Mouse (Mus musculus) embryonic fibroblast, embryonic 13.5 days (primary cell): ENCODE data around the gene Mcoln3. TPM values are rescaled to one million over a fixed set of nuclear protein-coding genes. Genes with fewer than 3 reads are reported as not detected.

Source experiments
- H3K27ac ChIP-seq: 2 replicates; pipeline ENCODE4 v1.5.1; 2012; ENCODE audit warnings: low read length, control low read depth, inconsistent platforms; ENCODE audit not compliant: insufficient read depth
- H3K4me1 ChIP-seq: 2 replicates; pipeline ENCODE4 v1.6.1; 2011; ENCODE audit warnings: low read length; ENCODE audit not compliant: control insufficient read depth, insufficient read depth
- H3K4me3 ChIP-seq: 2 replicates; pipeline ENCODE4 v1.5.1; 2011; ENCODE audit warnings: mild to moderate bottlenecking, control low read depth, low read length; ENCODE audit not compliant: insufficient read depth
- CTCF ChIP-seq: IDR thresholded peaks from 2 replicates; pipeline ENCODE4 v1.5.1; 2011; ENCODE audit warnings: mild to moderate bottlenecking, control low read depth, low read length, moderate library complexity, borderline replicate concordance; ENCODE audit not compliant: insufficient read depth
- POLR2A ChIP-seq: IDR thresholded peaks from 2 replicates; pipeline ENCODE4 v1.6.1; 2011; ENCODE audit warnings: low read depth, mild to moderate bottlenecking, control low read depth, low read length, moderate library complexity
- polyA plus RNA-seq: library from polyadenylated mRNA; stranded (reverse); fragments of >200 nt; gene quantifications from 2 replicates; pipeline ENCODE4 v1.2.4, GENCODE M21; 2011; ENCODE audit warnings: low read depth; ENCODE audit not compliant: missing spikeins, insufficient read length

Mcoln3 gene
- polyA plus RNA-seq, 1 experiment, result not detected

DNA sequence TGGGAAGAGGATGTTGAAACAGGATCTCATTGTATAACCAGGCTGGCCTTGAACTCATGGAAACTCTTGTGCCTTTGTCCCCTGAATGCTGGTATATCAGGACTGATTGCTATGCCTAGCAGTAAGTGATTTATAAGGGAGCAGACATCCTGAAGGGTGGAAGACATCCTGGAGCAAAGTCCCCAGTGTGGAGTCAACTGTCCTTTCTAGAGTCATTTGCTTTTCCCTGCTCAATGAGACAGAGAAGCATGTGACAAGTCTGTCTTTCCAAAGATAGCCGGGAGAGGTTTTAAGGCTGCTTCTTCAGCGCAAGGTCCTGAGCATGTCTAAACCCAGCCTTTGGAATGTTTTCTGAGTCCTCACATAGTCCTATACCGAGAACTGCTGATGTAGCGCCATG is 52.1 kb downstream of the Mcoln3 start:
- TF ChIP-seq POLR2A (no peak), CTCF (no peak)
- H3K4me3 ChIP-seq, result no peak overlapping the region
- no peaks in the 10 kb centered on the region for H3K4me1 ChIP-seq
- H3K27ac ChIP-seq, result no peak overlapping the region

DNA sequence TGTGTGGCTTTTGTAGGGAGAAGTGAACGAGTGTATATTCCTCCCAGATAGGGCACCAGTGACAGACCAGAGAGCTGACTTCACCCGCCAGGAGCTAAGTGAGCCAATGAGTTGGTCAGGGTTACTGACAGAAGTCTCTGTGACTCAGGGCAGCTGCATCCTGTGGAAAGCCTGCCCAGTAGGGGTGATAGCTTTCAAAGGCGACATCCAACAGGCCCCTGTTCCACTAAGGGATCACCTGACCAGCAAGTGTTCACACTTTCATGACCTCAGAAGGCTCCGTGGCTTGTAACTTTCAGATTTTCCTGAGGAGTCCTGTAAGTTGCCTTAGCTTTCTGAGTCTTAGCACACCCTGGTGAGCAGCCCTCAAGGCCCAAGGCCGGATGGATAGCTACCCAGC is 55.8 kb downstream of the Mcoln3 start:
- Histone ChIP-seq H3K4me1 (no peaks in the 10 kb centered on the region), H3K27ac (no peak overlapping the region), H3K4me3 (no peak overlapping the region)
- TF ChIP-seq POLR2A, result no peak
- no peak for TF ChIP-seq CTCF

DNA sequence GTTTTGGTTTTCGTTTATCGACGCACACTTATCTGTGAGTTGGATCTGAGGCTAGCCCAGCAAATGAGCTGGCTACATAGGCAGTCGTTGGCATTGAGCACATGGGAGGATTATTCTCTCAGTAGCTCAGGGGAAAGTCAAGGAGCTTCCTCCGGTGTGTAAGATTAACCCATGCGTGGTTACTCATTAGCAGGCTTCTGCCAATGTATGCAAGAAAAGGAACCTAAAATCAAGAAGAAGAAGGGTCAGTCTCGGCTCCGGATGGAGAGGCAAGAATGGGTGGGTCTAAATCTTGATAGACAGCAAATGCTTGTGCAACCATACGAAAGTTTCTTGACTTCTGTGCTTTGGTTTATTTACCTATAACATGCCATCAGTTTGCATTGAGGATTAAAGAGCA is 57.0 kb downstream of the Mcoln3 start:
- TF ChIP-seq CTCF, result no peak
- no peak for TF ChIP-seq POLR2A
- Histone ChIP-seq H3K4me3 (no peak overlapping the region), H3K27ac (no peak overlapping the region), H3K4me1 (no peaks in the 10 kb centered on the region)

DNA sequence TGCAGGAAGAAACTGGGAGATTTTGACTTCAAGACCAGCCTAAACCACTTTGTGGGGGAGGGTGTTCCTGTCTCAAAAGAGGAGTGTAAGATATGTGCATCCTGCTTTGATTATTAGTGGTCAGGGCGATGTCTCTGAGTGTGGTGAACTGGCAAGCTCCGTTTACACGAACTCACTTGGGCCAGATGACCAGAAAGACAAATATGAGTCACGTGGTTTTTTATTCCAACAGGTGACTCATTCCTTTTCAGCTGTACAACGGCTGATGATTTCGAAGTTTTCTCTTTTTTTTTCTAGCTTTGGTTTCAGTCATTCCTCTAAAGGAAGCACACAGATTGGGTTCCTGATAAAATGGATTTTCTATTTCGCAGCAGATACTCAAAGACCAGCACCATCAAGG is 60.0 kb downstream of the Mcoln3 start:
- Histone ChIP-seq H3K4me1 (no peaks in the 10 kb centered on the region), H3K4me3 (no peak overlapping the region), H3K27ac (peak overlapping the region; percentile 60; the same call in 1 of the 2 replicates)
- no peak for TF ChIP-seq POLR2A
- no peak for TF ChIP-seq CTCF

DNA sequence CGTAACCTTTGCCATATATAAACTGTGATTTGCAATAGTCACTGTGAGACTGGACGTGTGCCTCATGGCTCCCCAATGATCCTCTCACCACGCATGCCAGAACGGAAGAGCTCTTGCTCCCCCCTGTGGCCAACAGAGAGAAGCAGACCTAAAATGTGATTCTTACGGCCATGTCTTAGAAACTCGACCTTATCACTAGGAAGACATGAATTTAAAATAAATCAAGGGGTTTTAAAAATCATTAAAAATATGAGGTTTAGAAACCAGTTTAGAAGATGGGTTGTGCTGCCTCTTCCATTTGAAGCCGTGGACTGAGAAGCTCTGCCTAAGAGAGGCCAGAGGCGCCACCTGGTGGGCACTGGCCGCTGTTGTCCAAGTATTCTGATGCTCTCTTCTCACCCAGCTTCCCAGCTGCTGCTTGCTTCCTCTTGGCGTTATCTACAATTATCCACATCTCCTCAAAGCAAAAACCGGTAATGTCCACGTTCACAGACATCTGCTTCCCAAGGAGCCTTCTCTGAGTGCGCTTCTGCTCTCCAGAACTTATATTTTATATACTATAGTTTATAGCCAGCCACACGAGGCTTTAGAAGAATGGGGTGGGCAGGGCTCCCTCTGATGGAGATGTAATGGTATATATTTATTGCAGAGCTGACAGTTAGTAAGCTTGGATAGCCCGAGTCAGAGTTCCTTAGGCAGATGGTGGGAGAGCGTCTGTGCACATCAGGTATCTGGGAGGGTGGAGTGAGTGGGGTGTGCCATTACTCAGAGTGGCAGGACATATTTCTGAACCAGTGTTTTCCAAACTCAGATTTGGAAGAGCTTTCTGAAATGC is 60.7 kb downstream of the Mcoln3 start:
- peak overlapping the region; percentile 13; the same call in 1 of the 2 replicates for H3K4me3 ChIP-seq
- H3K4me1 ChIP-seq, result no peaks in the 10 kb centered on the region
- peak overlapping the region; percentile 60; the same call in 1 of the 2 replicates for H3K27ac ChIP-seq
- TF ChIP-seq CTCF, result peak; percentile 77
- no peak for TF ChIP-seq POLR2A

DNA sequence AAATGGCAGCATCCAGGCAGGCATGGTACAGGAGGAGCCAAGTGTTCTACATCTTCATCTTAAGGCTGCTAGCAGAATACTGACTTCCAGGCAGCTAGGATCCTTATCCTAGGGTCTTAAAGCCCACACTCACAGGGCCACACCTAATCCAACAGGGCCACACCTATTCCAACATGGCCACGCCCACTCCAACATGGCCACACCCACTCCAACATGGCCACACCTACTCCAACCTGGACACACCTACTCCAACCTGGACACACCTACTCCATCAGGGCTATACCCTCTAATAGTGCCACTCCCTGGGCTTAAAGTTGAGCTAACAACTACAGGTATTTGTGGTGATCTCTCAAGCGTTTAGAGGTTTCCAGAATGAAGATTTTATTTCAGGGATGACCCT is 63.1 kb downstream of the Mcoln3 start:
- H3K4me3 ChIP-seq, result no peak overlapping the region
- H3K4me1 ChIP-seq, result no peaks in the 10 kb centered on the region
- TF ChIP-seq CTCF (no peak), POLR2A (no peak)
- H3K27ac ChIP-seq, result no peak overlapping the region

DNA sequence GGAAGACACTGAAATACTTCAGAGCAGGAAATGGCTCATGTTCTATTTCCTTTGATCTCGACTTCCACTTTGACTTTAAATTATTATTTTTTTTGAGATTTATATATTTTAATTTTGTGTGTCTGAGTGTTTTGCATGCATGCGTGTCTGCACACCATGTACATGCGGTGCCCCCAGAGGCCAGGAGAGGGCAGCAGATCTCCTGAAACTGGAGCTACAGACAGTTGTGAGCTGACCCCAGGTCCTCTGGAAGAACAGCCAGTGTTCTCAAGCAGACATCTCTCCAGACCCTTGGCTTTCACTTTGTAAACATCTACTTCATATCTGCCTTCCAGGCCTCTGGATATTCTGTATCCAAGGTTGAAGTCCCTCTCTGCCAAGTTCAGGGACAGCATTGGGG is 63.7 kb downstream of the Mcoln3 start:
- Histone ChIP-seq H3K27ac (no peak overlapping the region), H3K4me3 (no peak overlapping the region), H3K4me1 (no peaks in the 10 kb centered on the region)
- TF ChIP-seq POLR2A (no peak), CTCF (peak; percentile 72; the same call in 1 of the 2 replicates)

DNA sequence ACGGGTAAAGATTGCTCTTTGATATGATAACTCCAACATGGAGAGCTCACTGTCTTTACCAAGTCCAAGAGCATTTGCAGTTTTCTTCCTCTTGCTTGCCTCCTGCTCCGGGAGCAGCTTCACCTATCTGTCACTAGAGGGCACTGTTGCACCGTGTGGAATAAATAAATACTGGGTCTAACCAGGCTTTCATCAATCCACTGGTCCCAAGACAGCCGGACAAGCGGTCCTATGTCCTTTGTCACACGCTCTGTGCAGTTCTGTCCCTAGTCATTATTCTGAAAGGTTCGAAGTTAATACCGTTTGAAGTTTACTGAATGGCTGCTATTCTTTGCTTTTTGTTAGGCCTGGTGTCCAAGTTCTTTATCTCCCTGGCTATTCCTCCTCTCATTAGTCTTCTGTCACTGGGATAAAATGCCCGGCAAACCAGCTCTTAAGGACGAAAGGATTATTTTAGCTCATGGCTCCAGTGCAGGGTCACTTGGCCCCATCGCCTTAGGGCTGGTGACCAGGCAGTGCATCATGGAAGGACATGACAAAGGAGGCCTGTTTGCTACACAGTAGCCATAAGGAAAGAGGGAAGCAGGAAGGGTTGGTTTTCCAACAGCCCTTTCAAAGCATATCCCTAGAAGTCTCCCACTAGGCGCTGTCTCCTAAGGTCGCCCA is 67.9 kb downstream of the Mcoln3 start:
- no peaks in the 10 kb centered on the region for H3K4me1 ChIP-seq
- no peak for TF ChIP-seq POLR2A
- peak; percentile 75; the same call in 1 of the 2 replicates for TF ChIP-seq CTCF
- H3K27ac ChIP-seq, result no peak overlapping the region
- H3K4me3 ChIP-seq, result no peak overlapping the region

DNA sequence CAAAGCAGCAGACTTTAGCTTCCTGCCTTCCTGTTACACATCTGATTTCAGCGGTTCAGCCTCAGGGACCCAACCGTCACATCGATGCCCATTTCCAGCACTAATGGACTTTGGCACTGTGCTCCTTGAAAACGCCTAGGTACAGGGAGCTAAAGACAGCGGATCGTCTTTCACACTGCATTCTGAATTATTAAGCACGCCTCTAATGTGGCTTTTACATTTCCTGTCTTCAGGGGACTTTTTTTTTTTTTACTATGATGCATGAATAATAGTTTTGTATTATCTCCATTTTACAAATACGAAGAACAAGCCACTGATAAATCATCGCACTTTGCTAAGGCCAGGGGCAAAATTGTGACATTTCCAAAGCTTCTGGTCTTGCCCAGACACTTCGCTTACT is 68.8 kb downstream of the Mcoln3 start:
- H3K27ac ChIP-seq, result no peak overlapping the region
- no peaks in the 10 kb centered on the region for H3K4me1 ChIP-seq
- no peak for TF ChIP-seq POLR2A
- H3K4me3 ChIP-seq, result no peak overlapping the region

DNA sequence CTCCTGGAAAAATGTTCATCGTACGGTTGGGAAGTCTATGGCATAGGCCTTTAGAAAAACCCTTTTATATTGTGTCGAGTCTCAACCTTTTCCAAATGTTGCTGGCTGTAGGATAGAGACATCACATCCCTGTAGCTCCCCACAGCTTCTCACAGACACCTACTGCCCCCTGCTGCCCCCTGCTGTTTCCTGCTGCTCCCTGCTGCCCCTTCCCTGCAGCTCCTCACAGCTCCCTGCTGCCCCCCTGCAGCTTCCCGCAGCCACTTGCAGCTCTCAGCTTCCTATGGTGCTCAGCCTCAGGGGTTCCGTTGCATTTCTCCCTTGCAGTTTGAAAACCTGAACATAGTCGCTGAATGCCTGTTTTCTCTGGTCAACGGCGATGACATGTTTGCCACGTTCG is 72.7 kb downstream of the Mcoln3 start:
- TF ChIP-seq POLR2A (no peak), CTCF (0 out of 2 replicates have a peak, but pooled peaks have one; percentile 8)
- Histone ChIP-seq H3K4me1 (no peaks in the 10 kb centered on the region), H3K27ac (no peak overlapping the region), H3K4me3 (no peak overlapping the region)

Other genes starting within 250 kb of the Mcoln3 start
- gene Bcl10, start 194.6 kb upstream of the Mcoln3 start, polyA plus RNA-seq, result 45.4 and 53.9 TPM in 2 replicates
- gene 2410004B18Rik, start 179.4 kb upstream of the Mcoln3 start, polyA plus RNA-seq, result 20.8 and 24.9 TPM in 2 replicates
- 8.9 and 12.3 TPM in 2 replicates for gene Syde2, start 129.6 kb upstream of the Mcoln3 start, polyA plus RNA-seq
- 1.1 and 1.4 TPM in 2 replicates for gene Wdr63, start 9.3 kb upstream of the Mcoln3 start, polyA plus RNA-seq
- 0.70 TPM in 1 of 2 replicates, not detected in the other for gene Mcoln2, start 32.4 kb downstream of the Mcoln3 start, polyA plus RNA-seq
- gene Lpar3, start 103.5 kb downstream of the Mcoln3 start, polyA plus RNA-seq, result not detected in 2 replicates